Mouse (Mus musculus): ENCODE measurements around the gene Olfm1.

GRCm38 (mm10) chr2:28224819-28225218 is 32.0 kb downstream of the Olfm1 start:
- no peak for TF ChIP-seq CTCF (IDR thresholded peaks at IDR 0.05)
- TF ChIP-seq EP300 (IDR thresholded peaks at IDR 0.05), result no peak
